Mouse (Mus musculus): Measurements from ENCODE around the gene Olfr1101.

The Olfr1101 gene

GRCm38 (mm10) chr2:86991121-86991520 is at the start of gene Olfr1101:
Gene Olfr1101 (minus strand): TSS chr2:86991221.
- no peak for DNase-seq

- DNase-seq, result no peak
These were observed 45.4 kb upstream of the Olfr1101 start, which contains the start of gene Olfr1105 for GRCm38 (mm10) chr2:87036431-87036830. Gene Olfr1105 (minus strand): TSS chr2:87036531.

- DNase-seq, result no peak
These were observed 36.0 kb upstream of the Olfr1101 start, which contains the start of gene Olfr1104 for GRCm38 (mm10) chr2:87026980-87027379. Gene Olfr1104 (minus strand): TSS chr2:87027080.

- DNase-seq, result no peak
These were observed 7.1 kb upstream of the Olfr1101 start, which contains the start of gene Olfr1102 for GRCm38 (mm10) chr2:86998098-86998497. Gene Olfr1102 (plus strand): TSS chr2:86998398.

DNA sequence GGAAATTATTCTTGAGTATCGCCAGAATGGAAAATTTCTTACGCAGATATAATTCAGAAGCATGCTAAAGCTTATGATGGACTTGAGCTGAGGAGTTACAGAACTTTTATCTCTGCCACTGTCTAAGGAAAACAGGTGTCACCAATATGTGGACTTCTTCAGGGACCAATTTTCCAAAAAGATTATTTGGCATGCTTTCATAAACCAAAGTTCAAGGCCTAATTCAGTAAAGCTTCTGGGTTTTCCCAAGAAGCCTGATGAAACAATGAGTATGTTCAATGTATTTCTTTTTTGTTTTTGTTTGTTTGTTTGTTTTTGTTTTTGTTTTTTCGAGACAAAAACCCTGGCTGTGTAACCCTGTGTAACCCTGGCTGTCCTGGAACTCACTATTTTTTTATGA is 11.2 kb downstream of the Olfr1101 start, which contains the start of gene Olfr1100:
Olfr1100 (minus strand) TSS at position 101 of the 400 bp plus-strand sequence.
- no peak for DNase-seq

DNA sequence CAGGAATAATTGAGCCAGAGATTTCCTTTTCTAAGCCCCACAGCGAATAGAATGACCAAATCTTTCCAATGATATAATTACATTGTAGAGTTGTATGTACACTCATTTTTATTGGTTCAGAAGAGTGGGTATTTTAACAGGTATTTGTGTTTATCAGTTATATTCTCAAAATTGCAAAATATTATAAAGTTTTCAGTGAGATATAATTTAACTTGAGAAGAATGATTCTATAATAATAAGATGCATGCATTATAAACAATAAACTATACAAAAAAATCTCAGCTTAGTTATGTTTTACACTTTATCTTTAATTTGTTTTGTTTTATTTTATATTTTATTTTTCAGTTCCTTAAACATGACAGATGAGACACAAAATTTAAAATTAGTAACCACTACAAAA is 30.4 kb downstream of the Olfr1101 start, which contains the start of gene Olfr1099:
Olfr1099 (minus strand) TSS at position 101 of the 400 bp plus-strand sequence.
- no peak for DNase-seq

Measured in lung, adult 18-20 months (tissue).